Mouse (Mus musculus) testis, adult 2 months (tissue): ENCODE measurements around the gene Prkd2.

Experiments used
- CTCF ChIP-seq: fragments of 200-500 bp; IDR thresholded peaks from 2 replicates; pipeline ENCODE4 v1.5.1; 2012; ENCODE audit warnings: low read depth, mild to moderate bottlenecking, inconsistent platforms, low read length, moderate library complexity; ENCODE audit not compliant: control insufficient read depth, insufficient read depth, insufficient replicate concordance
- POLR2A ChIP-seq: fragments of 200-500 bp; IDR thresholded peaks from 2 replicates; pipeline ENCODE4 v1.6.1; 2012; ENCODE audit warnings: low read depth, mild to moderate bottlenecking, inconsistent platforms, low read length, moderate library complexity; ENCODE audit not compliant: control insufficient read depth

GRCm38 (mm10) chr7:16872478-16872877 lies 29.8 kb downstream of the Prkd2 start:
- no peak for TF ChIP-seq POLR2A
- TF ChIP-seq CTCF: no peak
